Mouse (Mus musculus): ENCODE measurements around the gene Rnf128. TPM values are rescaled to one million over a fixed set of nuclear protein-coding genes. Genes with fewer than 3 reads are reported as not detected.

Gene Rnf128
- polyA plus RNA-seq, 1 experiment from 2014 or later, result 45.8 TPM

Other genes with a start within 250 kb of the Rnf128 start
- gene Trap1a, start 229.6 kb upstream of the Rnf128 start, polyA plus RNA-seq (2015; fragmentation: Nextera tagmentation; extraction: Ambion mirVana), result not detected in 2 replicates
- gene D330045A20Rik, start 82.9 kb upstream of the Rnf128 start, polyA plus RNA-seq (2015; fragmentation: Nextera tagmentation; extraction: Ambion mirVana), result 1.8 and 2.9 TPM in 2 replicates
- 4.1 and 4.7 TPM in 2 replicates for gene Tbc1d8b, start 121.7 kb downstream of the Rnf128 start, polyA plus RNA-seq (2015; fragmentation: Nextera tagmentation; extraction: Ambion mirVana)
- gene Gm15013, start 151.2 kb downstream of the Rnf128 start, polyA plus RNA-seq (2015; fragmentation: Nextera tagmentation; extraction: Ambion mirVana), result 0.30 and 0.45 TPM in 2 replicates
- gene Ripply1, start 219.0 kb downstream of the Rnf128 start, polyA plus RNA-seq (2015; fragmentation: Nextera tagmentation; extraction: Ambion mirVana), result 0.45 TPM in 1 of 2 replicates, not detected in the other
- gene Cldn2, start 237.5 kb downstream of the Rnf128 start, polyA plus RNA-seq (2015; fragmentation: Nextera tagmentation; extraction: Ambion mirVana), result 10.8 and 13.4 TPM in 2 replicates